Mouse (Mus musculus): ENCODE measurements around the gene Pkd2l1.

The Pkd2l1 gene

DNA sequence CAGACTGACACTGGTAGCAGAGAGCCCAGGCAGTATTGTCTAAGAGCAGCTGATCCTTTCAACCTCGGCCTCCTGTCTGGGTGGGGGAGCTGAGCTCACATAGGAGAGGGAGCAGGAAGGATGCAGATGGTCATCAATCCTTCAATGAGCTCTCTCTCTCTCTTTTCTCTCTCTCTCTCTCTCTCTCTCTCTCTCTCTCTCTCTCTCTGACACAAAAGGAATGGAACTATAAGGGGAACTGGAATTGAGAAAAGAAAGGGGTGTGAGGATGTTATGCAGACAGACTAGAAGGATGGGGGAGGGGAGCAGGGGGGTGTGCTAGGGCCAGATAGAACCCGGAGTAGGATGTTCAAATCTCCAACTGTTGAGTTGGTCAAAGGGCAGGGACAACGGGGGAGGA, at the start of gene Pkd2l1:
Gene Pkd2l1, minus strand, starts transcription at position 101 of the 400 bp plus-strand sequence.
- CTCF ChIA-PET = no interaction called here

DNA sequence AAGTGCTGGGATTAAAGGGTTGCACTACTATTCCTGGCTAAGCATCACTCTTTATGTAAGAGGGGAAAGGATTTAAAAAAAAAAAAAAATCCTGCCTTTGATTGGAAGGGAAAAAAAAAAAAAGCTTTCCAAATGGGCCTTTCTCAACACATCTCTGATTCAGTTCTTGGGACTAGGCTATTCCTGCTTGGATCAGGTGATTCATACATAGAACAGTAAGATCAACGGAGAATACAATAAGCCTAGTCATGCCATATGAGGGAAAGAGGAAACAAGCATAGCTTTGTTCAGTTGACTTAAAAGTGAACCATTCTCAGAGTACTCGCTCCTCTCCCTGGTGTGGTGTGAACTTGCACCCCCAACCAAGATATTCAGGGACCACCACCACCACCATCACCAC, 46.7 kb upstream of the Pkd2l1 start:
- CTCF ChIA-PET = interaction anchor here (0.6 kb wide), 3 partner anchors 24 to 95 kb away, joined by 3 to 5 read pairs (median 4); no protein-coding TSS in a partner anchor

DNA sequence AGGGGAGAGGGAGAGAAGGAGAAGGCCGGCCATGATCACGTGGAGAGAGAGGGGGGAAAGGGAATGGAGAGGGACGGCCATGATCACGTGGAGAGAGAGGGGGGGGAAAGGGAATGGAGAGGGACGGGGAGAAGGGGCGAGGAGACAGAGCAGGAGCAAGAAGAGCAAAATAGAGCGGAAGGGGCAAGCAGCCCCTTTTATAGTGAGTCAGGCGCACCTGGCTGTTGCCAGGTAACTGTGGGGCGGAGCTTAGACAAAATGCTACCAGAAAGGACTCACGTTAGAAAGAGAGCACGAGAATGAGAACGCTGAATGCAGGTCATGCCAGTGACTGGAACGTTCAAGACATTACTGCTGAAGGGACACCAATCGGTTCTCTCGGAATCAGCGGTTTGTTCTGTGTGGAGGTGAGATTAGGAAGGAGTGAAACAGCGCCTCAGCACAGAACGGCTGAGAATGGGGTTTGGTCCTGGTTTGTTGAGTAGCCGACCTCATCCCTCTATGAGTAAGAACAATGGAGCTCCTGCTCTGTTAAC, 45.3 kb upstream of the Pkd2l1 start:
- CTCF ChIA-PET = no interaction called here

DNA sequence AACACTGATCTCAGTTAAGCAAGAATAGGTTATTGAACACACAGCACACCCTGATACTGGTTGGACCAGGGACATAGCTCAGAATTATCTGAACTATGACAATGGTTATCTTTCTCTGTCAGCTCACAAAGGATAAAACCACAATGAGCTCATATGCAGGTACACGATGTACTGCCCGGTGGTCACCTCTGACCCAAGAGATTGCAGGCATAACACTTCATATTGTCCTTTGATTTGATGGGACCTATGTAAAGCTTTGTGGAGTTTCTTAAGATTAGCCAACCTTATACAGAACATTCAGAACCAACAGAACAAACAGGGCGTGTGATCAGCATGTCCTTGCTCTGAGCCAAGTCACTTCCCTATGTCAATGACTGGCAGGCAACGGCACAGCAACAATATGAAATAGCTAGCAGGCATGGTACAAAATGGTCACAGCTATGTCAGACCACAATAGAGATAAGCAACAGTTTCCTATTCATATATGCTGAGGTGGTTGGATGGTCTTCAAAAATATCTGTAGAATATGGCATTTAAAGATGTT, 39.4 kb upstream of the Pkd2l1 start:
- CTCF ChIA-PET = no interaction called here

DNA sequence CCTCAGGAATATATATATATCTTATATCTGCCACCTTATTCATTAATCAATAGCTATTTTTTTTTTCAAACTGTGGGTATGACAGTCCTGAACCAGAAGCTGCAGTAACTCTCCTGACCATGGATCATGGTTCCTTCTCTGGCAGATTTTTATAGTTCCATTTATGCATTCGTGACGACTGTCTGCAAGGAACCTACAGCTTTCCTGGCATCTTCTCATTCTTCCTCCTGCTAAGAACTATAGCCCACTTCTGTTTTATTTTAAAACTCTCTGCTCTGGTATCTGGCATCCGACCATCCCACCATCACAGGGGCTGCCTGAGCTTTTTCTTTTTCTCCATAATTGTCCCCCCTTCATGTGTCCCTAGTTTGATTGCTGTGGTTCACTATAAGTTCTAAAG, 38.0 kb upstream of the Pkd2l1 start:
- CTCF ChIA-PET = interaction anchor here (0.5 kb wide), 1 partner anchor 733 kb away, joined by 3 read pairs; no protein-coding TSS in a partner anchor

DNA sequence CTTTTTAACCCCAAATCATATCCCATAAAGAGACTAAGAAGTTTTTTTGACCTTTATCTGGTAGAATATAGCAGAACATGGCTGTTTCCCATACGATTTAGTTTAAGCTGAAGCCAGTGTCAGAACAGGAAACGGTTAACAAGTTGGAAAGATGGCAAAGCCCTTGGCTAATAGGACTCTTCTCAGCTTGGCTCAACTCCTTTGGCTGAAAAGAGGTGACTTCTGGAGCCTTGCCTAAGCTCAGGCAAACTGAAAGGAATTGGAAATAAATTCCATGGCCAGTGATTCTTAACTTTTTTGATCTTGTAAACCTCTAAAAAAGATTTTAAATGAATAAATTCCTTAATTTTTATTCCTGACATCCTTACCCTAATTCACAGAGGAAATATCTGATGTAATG, 37.5 kb upstream of the Pkd2l1 start:
- CTCF ChIA-PET = interaction anchor here (0.5 kb wide), 1 partner anchor 733 kb away, joined by 3 read pairs; no protein-coding TSS in a partner anchor

DNA sequence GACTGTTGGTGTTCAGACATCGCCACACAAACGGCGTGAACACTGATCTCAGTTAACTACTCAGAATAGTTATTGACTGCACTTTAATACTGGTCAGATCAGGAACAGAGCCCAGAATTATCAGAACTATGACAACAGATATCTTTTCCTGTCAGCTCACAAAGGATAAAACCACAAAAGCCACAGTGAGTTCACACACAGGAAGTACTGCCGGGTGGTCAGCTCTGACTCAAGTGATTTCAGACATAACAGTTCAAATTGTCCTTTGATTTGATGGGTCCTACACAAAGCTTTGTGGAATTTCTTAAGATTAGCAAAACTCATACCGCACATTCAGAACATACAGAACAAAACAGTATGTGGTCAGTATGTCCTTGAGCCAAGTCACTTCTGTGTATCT, 33.5 kb upstream of the Pkd2l1 start:
- CTCF ChIA-PET = interaction anchor here (0.6 to 0.7 kb wide), 2 partner anchors 20 to 1264 kb away, joined by 3 to 4 read pairs; no protein-coding TSS in a partner anchor

DNA sequence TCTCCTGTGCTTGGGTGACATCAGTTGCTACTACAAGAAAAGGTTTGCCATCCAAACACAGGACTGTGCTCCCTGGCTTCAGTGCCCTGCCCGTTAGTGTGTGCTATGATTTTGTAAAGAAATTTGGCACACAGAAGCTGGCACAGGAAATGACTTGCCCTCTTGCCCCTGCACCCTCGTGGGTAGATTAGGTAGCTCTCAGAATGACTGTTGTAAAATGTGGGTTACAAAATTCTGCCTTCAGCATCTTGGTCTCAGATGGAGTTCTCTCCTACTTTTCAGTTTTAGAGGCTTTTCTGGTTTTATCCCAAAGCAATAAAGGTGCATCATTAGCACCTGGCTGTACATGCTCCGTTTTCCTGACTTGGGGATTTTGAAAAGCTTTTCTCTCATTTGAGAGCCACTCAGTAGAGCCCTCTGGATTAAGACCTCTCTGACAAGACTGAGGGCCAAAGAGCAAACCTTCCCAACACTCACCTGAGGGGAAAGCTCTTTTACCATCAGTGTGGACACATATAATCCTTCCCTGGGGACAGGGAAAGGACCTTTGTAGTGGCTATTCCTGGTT, 25.8 kb upstream of the Pkd2l1 start:
- CTCF ChIA-PET = no interaction called here

DNA sequence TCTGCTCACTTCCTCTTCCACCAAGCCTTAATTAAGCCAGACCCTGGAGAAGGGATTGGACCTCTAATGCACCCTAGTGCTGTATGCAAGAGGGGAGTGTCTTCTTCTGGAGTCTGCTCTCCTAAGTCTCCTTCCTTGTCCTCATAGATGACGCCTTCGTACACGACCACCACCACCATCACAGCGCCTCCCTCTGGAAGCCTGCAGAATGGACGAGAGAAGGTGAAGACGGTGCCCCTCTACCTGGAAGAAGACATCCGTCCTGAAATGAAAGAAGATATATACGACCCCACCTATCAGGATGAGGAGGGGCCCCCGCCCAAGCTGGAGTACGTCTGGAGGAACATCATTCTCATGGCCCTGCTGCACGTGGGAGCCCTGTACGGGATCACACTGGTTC, 23.0 kb upstream of the Pkd2l1 start:
- CTCF ChIA-PET = no interaction called here

DNA sequence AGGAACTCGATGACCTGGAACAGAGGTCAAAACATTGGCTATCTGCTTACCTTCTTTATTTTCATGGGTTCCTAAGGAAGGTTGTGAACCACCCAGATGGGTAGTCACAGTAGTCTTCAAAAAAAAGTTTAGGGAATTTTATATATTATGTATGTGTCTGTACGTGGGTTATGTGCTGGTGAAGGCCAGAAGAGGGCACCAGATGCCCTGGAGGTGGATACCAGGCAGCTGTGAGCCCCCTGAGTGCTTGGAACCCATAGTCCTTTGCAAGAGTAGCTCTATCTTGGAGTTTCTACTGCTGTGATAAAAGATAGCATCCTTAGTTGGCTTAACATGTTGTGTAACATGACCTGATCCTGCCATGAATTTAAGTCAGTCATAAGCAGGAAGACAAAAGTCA, 14.8 kb upstream of the Pkd2l1 start:
- CTCF ChIA-PET = no interaction called here

DNA sequence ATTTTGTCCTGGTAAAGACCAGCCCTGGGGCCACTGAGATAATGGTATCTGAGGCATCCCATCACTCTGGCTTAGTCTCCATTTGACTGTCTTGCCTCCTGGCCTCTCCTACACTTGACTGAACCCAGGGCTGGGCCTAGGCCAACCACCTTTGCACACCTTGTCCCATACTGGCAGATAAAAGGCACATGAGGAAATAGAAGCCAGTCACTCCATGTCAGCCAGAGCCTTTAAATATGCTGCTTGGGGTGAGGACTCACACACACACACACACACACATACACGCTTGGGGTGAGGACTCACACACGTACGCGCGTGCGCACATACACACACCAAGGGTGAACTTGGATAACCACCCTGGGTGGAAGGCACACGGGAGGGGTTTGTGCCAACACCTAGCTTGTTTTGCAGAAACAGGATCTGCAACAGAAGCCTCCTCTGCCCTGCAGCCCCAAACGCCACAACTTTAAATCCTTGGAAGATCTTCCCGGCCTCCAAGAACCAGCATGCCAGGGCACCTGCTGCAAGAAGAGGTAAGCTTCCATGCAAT, 10.8 kb upstream of the Pkd2l1 start, which contains the start of gene Scd3:
Gene Scd3, plus strand, starts transcription at position 255 of the 550 bp plus-strand sequence.
- CTCF ChIA-PET = no interaction called here

DNA sequence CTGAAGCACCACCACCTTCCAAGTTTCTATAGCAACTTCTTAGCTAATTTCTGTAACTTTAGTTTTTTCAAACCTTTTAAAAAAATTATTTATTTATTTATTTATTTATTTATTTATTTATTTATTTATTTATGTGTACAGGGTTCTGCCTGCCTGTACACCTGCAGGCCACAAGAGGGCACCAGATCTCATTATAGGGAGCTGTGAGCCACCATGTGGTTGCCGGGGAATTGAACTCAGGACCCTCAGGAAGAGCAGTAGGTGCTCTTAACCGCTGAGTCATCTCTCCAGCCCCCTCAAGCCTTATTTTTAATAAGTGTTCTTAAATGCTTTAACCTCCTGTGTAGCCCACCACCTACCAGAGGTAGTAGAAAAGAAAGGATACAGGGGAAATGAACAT, 6.7 kb upstream of the Pkd2l1 start:
- CTCF ChIA-PET = interaction anchor here (0.7 kb wide), 1 partner anchor 1894 kb away, joined by 8 read pairs; no protein-coding TSS in a partner anchor

DNA sequence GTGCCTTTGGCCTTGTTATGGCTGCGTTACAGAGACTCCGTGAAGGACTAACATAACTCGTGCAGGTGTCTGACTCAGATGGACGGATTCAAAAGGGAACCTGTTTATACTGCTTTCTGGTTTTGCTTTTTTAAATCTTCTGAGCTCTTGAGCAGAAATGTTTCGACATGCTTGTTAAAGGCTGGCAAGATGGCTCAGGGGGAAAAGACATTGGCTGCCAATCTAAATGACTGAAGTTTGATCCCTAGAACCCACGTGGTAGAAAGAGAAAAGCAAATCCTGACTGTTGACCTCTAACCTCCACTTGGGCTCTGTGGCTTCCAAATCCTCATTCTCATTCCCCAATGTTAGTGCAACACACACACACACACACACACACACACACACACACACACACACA, 6.3 kb upstream of the Pkd2l1 start:
- CTCF ChIA-PET = interaction anchor here (0.7 kb wide), 1 partner anchor 1895 kb away, joined by 8 read pairs; no protein-coding TSS in a partner anchor

DNA sequence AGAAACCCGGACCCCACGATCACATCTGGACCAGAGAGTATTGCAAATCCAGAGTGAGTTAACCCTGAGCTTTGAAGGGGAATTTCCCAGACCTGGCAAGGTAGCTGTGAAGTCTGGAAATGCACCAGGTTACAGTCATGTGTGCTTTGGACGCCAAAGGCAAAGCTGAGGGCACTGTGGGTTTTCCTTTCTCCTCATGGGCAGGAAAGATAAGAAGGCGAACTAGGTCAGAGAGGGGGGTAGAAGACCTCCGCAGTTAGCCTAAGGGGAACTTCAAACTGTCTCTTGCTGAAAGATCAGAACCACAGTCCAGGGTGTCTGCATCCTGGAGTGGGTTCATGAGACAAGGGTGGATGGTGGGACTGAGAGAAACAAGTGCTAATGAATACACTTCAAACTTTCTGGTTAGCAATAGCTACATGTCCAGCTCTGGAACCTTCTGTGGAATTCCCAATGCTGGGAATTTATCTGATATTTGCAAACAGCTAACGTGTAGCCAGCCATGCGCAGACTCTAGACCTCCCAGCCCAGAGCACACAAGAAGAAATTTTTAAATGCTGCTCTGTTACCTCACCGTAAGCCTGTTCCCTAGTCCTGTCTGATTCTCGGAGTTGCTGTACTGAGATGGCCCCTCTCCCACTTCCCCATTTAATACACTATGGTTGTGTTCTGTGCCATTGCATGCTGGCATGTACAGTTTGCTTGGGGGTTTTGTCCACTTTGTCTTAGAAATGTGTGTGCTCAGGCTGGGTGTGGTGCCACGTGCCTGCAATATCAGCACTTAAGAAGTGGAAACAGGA, 5.0 kb upstream of the Pkd2l1 start:
- CTCF ChIA-PET = no interaction called here

DNA sequence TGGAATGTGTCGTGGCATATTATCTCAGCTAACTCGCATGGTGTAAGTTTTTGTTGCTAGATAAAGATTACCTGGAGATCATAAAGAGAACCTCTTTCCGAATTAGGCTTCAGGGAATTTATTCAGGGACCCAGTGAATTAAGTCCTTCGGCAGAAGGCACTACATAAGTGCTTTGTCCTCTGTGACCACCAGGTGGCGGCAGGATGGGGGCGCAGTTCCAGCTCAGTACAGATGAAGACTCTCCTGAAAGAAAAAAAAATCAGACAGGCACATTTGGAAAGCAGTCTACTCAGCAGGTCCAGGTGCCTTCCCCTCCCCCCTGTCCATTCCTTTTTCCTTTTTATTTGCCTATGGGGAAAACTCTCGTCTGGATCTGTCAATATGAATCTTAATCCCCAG, 2.9 kb upstream of the Pkd2l1 start:
- CTCF ChIA-PET = interaction anchor here (0.8 kb wide), 1 partner anchor 34 kb away, joined by 7 read pairs; no protein-coding TSS in a partner anchor

DNA sequence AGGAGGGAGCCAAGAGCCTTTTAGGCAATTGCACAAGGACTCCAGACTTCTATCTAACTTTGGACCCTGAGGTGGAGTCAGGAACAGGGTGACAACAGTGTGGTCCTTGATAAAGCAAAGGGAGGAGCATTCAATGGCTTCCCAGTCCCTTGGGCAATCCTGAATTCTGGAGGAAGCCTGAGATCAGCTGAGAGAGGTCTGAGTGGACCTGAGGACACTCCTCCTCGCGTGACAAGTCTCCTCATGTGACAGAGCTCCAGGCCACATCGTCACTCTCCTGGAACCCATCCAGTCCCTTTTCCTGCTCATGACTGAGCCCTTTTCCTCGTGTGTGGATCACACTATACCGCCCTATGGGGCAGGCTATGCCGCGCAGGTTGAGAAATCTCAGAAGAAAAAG, 1.7 kb upstream of the Pkd2l1 start:
- CTCF ChIA-PET = interaction anchor here (0.7 kb wide), 1 partner anchor 1414 kb away, joined by 13 read pairs; the partner anchor contains the start of gene Hps1

DNA sequence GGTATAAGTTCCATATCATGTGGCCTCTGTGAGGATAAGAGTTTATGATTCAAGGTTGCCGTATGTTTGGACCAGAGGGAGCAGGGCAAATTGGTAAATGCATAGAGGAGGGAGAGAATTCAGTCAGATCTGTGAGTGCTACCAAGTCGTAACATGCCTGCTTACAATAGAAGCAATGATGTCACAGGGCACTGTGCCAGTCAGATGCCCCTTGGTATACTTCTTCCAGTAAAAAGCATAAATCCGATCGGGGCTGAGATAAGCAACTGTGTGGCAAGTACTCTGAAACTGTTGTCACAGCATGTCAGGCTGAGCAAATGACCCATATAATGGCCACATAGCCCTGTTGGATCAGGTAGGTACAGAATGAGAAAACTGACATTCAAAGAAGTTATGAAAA, 3.2 kb downstream of the Pkd2l1 start:
- CTCF ChIA-PET = no interaction called here

DNA sequence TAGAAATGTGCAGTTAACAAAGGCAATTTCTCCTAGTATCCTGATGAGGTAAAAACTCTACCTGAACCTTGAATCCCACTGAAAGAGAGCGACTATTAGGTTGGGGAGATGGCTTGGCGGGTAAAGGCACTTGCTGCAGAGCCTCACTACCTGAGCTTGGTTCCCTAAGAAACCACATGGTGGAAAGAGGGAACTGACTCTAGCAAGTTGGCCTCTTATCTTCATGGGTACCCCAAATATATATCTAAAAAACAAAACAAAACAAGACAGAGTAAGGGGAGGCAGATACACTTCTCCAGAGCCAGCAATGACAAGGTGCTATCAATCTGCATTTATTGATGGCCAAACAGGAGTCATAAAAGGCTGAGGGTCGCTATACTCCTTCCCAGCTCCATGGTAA, 8.3 kb downstream of the Pkd2l1 start:
- CTCF ChIA-PET = no interaction called here

DNA sequence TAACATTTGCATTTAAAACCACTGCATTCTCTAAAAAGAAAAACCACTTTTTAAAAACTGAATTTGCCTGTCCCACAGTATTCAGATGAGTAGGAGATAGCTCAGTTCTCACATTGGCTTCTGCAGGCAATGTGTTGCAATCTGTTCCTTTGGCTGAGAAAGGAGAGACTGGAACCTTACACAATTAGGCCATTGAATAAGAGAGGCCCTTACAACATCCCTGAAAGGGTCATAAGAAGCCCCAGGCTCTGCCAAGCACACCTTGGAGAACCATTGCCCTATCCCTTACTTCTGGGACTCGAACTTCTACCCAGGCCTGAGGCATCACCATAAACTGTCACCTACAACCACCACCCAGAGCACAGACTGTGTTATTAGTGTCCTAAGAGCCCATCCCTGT, 11.7 kb downstream of the Pkd2l1 start:
- CTCF ChIA-PET = interaction anchor here (0.6 to 0.7 kb wide), 2 partner anchors 114 to 506 kb away, joined by 3 to 15 read pairs; no protein-coding TSS in a partner anchor

DNA sequence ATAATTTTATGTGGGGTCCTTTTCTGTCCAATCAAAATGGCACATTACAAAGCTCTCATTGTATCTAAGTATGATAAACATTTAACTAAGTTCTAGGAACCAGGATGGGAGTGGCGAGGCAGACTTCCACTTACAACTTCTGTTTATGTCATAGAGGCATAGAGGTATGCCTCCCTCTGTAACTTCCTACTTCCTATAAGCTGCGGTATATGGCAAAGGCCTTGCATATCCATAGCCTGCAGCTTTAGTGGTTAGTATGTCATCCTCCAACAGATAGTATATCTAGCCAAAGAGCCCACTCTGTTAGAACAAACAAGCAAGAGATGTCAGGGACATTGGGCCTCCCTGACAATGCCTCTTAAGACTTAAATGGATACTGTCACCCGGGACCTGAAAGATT, 15.5 kb downstream of the Pkd2l1 start:
- CTCF ChIA-PET = no interaction called here

DNA sequence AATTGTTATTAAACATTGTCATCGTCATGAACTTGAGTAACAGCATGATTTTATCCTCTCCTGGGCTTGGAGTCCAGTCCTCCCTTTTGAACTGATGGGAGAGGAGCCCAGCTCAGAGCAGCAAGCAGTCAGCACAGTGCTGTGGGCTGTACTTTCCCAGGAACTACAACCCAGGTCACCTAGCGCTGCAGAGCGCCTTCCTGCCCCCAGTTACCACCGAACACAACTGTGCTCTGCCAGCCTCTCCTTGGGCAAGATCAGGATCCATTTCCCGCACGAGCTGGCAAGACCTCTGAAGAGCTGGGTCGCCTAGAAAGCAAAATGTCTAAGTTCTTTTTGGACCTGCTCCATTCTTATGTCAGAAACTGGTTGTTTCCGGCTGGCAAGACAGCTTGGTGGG, 17.4 kb downstream of the Pkd2l1 start:
- CTCF ChIA-PET = no interaction called here

DNA sequence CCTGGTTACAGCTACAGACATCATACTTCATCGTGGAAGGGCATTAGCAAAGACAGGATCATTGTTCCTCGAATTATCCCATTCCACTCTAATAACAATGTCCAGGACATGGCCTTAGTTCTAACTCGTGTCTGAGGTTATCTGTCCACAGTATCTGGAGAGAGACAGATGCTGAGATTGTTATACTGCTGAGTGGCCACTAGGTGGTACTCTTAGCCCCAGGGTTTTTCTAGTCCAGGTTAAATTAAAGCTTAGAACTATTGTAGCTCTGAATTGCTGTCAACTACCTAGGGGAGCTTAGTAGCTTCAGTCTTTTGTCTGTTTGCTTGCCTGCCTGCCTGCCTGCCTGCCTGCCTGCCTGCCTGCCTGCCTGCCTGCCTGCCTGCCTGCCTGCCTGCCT, 30.7 kb downstream of the Pkd2l1 start:
- CTCF ChIA-PET = interaction anchor here (0.6 to 0.9 kb wide), 2 partner anchors 33 to 46 kb away, joined by 7 to 8 read pairs; no protein-coding TSS in a partner anchor
